Mouse (Mus musculus): Measurements from ENCODE around the gene Btnl10. TPM values are rescaled to one million over a fixed set of nuclear protein-coding genes. Genes with fewer than 3 reads are reported as not detected.

The Btnl10 gene
- total RNA-seq (2022): under 1 TPM in 1 of 4 experiments, not detected in 3; 0.14 TPM

GRCm38 (mm10) chr11:58917745-58918366 lies at the start of gene Btnl10:
Gene Btnl10 (plus strand): TSS chr11:58917908.
- DNase-seq (ENCODE audit: low spot score in 2 of 2): no peak

- DNase-seq (ENCODE audit: low spot score in 2 of 2): no peak
Observed at GRCm38 (mm10) chr11:58867954-58868330, 49.8 kb upstream of the Btnl10 start.

- no peak for DNase-seq (ENCODE audit: low spot score in 2 of 2)
Observed at GRCm38 (mm10) chr11:58870961-58871360, 46.7 kb upstream of the Btnl10 start.

GRCm38 (mm10) chr11:58883756-58884155 lies 34.0 kb upstream of the Btnl10 start:
- no peak for DNase-seq (ENCODE audit: low spot score in 2 of 2)

GRCm38 (mm10) chr11:58890511-58890910 lies 27.2 kb upstream of the Btnl10 start:
- DNase-seq (ENCODE audit: low spot score in 2 of 2): no peak

GRCm38 (mm10) chr11:58894456-58894855 lies 23.3 kb upstream of the Btnl10 start:
- DNase-seq (ENCODE audit: low spot score in 2 of 2): no peak

GRCm38 (mm10) chr11:58897485-58897884 lies 20.2 kb upstream of the Btnl10 start:
- no peak for DNase-seq (ENCODE audit: low spot score in 2 of 2)

GRCm38 (mm10) chr11:58901080-58901479 lies 16.6 kb upstream of the Btnl10 start:
- DNase-seq (ENCODE audit: low spot score in 2 of 2): no peak

GRCm38 (mm10) chr11:58903511-58904409 lies 13.9 kb upstream of the Btnl10 start, which contains the start of gene Zfp39:
Gene Zfp39 (minus strand): TSS chr11:58904225.
- peak; percentile 92 to 96 for DNase-seq (ENCODE audit: low spot score in 2 of 2)

GRCm38 (mm10) chr11:58904410-58904718 lies 13.3 kb upstream of the Btnl10 start:
- DNase-seq (ENCODE audit: low spot score in 2 of 2): no peak

- no peak for DNase-seq (ENCODE audit: low spot score in 2 of 2)
Observed at GRCm38 (mm10) chr11:58904838-58905237, 12.9 kb upstream of the Btnl10 start.

GRCm38 (mm10) chr11:58913776-58914175 lies 3.9 kb upstream of the Btnl10 start:
- DNase-seq (ENCODE audit: low spot score in 2 of 2): no peak

GRCm38 (mm10) chr11:58914461-58915028 lies 3.2 kb upstream of the Btnl10 start:
- DNase-seq (ENCODE audit: low spot score in 2 of 2): no peak

GRCm38 (mm10) chr11:58916879-58917744 lies 596 bp upstream of the Btnl10 start:
- no peak for DNase-seq (ENCODE audit: low spot score in 2 of 2)

- DNase-seq (ENCODE audit: low spot score in 2 of 2): no peak
Observed at GRCm38 (mm10) chr11:58918759-58919158, 1.1 kb downstream of the Btnl10 start.

- no peak for DNase-seq (ENCODE audit: low spot score in 2 of 2)
Observed at GRCm38 (mm10) chr11:58922420-58922819, 4.7 kb downstream of the Btnl10 start.

GRCm38 (mm10) chr11:58926651-58927050 lies 8.9 kb downstream of the Btnl10 start:
- DNase-seq (ENCODE audit: low spot score in 2 of 2): no peak

GRCm38 (mm10) chr11:58927053-58927452 lies 9.3 kb downstream of the Btnl10 start:
- no peak for DNase-seq (ENCODE audit: low spot score in 2 of 2)

- peak in 1 of 2 experiments; percentile 34 for DNase-seq (ENCODE audit: low spot score in 2 of 2)
Observed at GRCm38 (mm10) chr11:58927790-58928651, 10.3 kb downstream of the Btnl10 start.

GRCm38 (mm10) chr11:58929055-58929454 lies 11.3 kb downstream of the Btnl10 start:
- DNase-seq (ENCODE audit: low spot score in 2 of 2): no peak

Measured in layer of hippocampus, adult 8-10 months (tissue).